Mouse (Mus musculus): ENCODE data around the gene Tbx15. TPM values are rescaled to one million over a fixed set of nuclear protein-coding genes. Genes with fewer than 3 reads are reported as not detected.
A peak's percentile ranks its signal among the peaks of the same experiment; 100 is the strongest.

Tbx15 gene
- polyA plus RNA-seq, 1 experiment from 2014 or later: 7.1 TPM

DNA sequence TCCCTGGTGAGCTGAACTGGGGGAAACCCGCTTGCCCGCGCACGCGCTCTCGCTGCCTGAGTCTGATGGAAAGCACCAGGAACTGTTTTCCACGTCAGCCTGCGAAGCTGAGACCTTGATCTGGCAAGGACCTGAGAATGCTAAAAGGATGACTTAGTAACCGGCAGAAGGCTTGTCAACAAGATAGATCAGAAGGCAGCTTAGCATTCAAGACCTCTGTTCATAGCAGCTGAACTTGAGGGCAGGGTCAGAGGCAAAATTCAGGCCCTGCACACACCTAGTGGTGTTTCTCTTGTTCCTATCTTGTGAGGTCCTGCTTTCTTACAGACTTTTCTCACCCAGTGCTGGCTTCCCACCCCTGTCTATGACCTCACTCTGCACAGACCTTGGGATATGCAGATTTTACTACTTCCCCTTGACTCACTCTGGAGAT is 23.3 kb downstream of the Tbx15 start:
- ATAC-seq (replicated peaks; ENCODE audit: insufficient number of reproducible peaks, low FRiP score, low TSS enrichment, low read depth): no peak
- no peaks in the 10 kb centered on the region for H3K4me1 ChIP-seq (ENCODE audit: control insufficient read depth, insufficient read depth, low read length)
- H3K27ac ChIP-seq (replicated peaks; ENCODE audit: low read depth, low read length): no peak overlapping the region
- H3K27me3 ChIP-seq (ENCODE audit: control insufficient read depth, insufficient read depth, low read length): peaks cover 20% of the 10 kb centered on the region
- no peaks in the 10 kb centered on the region for H3K9me3 ChIP-seq (replicated peaks; ENCODE audit: control insufficient read depth, low read length)
- no peak overlapping the region for H3K9ac ChIP-seq (replicated peaks; ENCODE audit: low read length)
- no peak for DNase-seq (ENCODE audit: low spot score)
- H3K4me3 ChIP-seq (ENCODE audit: low read depth, low read length): no peak overlapping the region
- no peak overlapping the region for H3K4me2 ChIP-seq (ENCODE audit: low read depth, low read length)
- 13% methylated on average over 9 of the region's 9 CpGs for WGBS
- H3K36me3 ChIP-seq (replicated peaks; ENCODE audit: control insufficient read depth, insufficient read depth, low read depth, low read length): no peaks in the 10 kb centered on the region

DNA sequence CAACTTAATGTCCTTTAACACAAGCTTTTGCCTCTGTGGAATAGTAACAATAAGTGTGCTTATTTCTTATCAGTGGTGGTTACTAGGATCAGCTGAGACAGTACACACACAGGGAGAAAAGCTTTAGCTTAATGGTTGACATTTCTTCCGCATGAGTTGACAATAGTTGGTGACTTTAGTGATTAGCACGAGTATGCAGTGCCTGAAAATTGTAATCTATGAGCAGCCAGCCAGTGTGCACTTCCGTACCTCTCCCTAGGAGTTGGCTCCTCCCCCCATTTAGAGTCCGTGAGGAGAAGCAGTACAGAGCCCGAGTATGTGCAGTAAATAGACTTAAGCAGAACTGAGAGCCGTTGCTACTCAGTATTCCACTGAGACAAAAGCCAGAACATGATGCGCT is 24.5 kb downstream of the Tbx15 start:
- DNase-seq (ENCODE audit: low spot score) (no peak), ATAC-seq (replicated peaks; ENCODE audit: insufficient number of reproducible peaks, low FRiP score, low TSS enrichment, low read depth) (no peak)
- H3K9ac ChIP-seq (replicated peaks; ENCODE audit: low read length): no peak overlapping the region
- H3K4me1 ChIP-seq (ENCODE audit: control insufficient read depth, insufficient read depth, low read length): no peaks in the 10 kb centered on the region
- H3K9me3 ChIP-seq (replicated peaks; ENCODE audit: control insufficient read depth, low read length): no peaks in the 10 kb centered on the region
- no peaks in the 10 kb centered on the region for H3K36me3 ChIP-seq (replicated peaks; ENCODE audit: control insufficient read depth, insufficient read depth, low read depth, low read length)
- H3K27me3 ChIP-seq (ENCODE audit: control insufficient read depth, insufficient read depth, low read length): peaks cover 17% of the 10 kb centered on the region
- WGBS: 23% methylated on average over 7 of the region's 7 CpGs
- H3K4me2 ChIP-seq (ENCODE audit: low read depth, low read length): no peak overlapping the region
- no peak overlapping the region for H3K4me3 ChIP-seq (ENCODE audit: low read depth, low read length)
- no peak overlapping the region for H3K27ac ChIP-seq (replicated peaks; ENCODE audit: low read depth, low read length)

DNA sequence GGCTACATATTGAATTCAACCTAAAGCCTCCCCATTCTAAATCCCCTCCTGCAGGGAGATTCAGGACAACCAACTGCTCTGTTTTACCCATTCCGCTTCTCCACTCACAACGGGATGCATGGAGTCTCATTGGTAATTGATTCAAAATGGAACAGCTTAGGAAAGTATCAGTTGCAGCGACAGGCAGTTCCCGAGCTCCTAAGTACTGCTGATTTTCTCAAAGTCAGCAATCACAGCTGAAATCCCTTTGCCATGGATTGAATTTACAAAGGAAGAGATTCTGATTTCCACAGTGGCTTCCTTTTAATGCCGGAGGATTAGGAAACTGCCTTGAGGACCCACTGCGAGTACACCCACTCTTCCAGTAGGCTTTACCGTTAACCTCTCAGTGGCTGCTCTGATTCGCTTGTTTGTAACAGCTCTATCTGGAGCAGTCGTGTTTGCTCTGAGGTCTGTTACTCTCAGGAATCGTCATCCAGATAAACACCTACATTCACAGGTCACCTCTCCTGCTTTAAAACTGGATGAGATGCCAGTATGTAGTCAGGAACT is 26.6 kb downstream of the Tbx15 start:
- WGBS: 32% methylated on average over 10 of the region's 10 CpGs
- Histone ChIP-seq H3K4me3 (ENCODE audit: low read depth, low read length) (no peak overlapping the region), H3K4me2 (ENCODE audit: low read depth, low read length) (no peak overlapping the region), H3K9ac (replicated peaks; ENCODE audit: low read length) (no peak overlapping the region), H3K36me3 (replicated peaks; ENCODE audit: control insufficient read depth, insufficient read depth, low read depth, low read length) (no peaks in the 10 kb centered on the region), H3K27me3 (ENCODE audit: control insufficient read depth, insufficient read depth, low read length) (peaks cover 12% of the 10 kb centered on the region), H3K27ac (replicated peaks; ENCODE audit: low read depth, low read length) (no peak overlapping the region), H3K9me3 (replicated peaks; ENCODE audit: control insufficient read depth, low read length) (no peaks in the 10 kb centered on the region), H3K4me1 (ENCODE audit: control insufficient read depth, insufficient read depth, low read length) (no peaks in the 10 kb centered on the region)
- ATAC-seq (replicated peaks; ENCODE audit: insufficient number of reproducible peaks, low FRiP score, low TSS enrichment, low read depth) (0 out of 2 replicates have a peak, but pooled peaks have one; percentile 43), DNase-seq (ENCODE audit: low spot score) (peak; percentile 55)

DNA sequence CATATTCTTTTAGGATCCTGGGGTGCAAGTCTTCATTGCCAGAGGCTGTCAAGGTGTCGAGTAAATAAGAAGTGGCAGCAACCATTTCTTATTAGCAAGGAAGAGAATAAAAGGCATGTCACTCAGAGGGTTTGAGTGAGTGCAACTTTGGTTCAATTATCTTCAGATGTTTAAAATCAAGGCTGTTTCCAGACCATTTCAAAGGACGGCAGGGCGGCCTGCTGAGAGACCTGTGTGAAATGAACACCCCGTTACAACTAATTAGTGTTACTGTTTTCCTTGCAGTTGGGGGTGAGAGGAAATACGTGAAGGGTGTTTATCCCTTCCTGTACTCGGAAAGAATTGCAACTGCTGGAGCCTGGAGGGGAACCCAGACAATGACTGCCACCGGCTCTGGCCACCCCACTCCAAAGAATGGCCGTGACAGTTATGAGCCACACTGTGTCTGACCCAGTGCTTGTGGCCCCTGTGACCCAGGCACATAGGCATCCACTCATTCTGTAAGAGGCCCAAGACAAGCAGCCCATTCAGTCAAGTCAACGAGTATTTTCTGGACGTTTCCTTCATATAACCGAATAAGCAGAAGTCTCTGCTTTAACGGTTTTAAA is 37.9 kb downstream of the Tbx15 start:
- no peaks in the 10 kb centered on the region for H3K9me3 ChIP-seq (replicated peaks; ENCODE audit: control insufficient read depth, low read length)
- H3K4me3 ChIP-seq (ENCODE audit: low read depth, low read length): no peak overlapping the region
- 29% methylated on average over 12 of the region's 12 CpGs for WGBS
- H3K27me3 ChIP-seq (ENCODE audit: control insufficient read depth, insufficient read depth, low read length): no peaks in the 10 kb centered on the region
- ATAC-seq (replicated peaks; ENCODE audit: insufficient number of reproducible peaks, low FRiP score, low TSS enrichment, low read depth) (peak; percentile 62; the same call in 1 of the 2 replicates), DNase-seq (ENCODE audit: low spot score) (no peak)
- H3K9ac ChIP-seq (replicated peaks; ENCODE audit: low read length): no peak overlapping the region
- H3K27ac ChIP-seq (replicated peaks; ENCODE audit: low read depth, low read length): no peak overlapping the region
- no peak overlapping the region for H3K4me2 ChIP-seq (ENCODE audit: low read depth, low read length)
- no peaks in the 10 kb centered on the region for H3K4me1 ChIP-seq (ENCODE audit: control insufficient read depth, insufficient read depth, low read length)
- no peaks in the 10 kb centered on the region for H3K36me3 ChIP-seq (replicated peaks; ENCODE audit: control insufficient read depth, insufficient read depth, low read depth, low read length)

DNA sequence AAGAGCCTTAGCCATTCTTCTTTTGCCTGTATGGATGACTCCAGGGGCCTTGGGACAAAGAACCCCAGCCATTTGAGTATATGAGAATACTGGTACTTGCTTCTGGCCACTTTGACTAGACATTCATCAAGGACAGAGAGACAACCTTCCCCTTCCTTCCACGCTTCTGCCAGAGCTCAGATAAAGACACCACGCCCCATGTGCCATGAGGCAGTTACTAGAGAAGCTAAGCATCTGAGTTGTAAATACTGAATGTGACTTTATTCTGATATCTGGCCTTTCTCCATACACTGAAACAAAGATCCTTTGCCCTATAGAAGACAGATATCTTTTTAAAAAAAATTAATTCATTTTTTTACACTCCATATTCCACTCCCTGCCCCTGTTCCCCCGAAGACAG is 39.5 kb downstream of the Tbx15 start:
- Histone ChIP-seq H3K4me3 (ENCODE audit: low read depth, low read length) (no peak overlapping the region), H3K9me3 (replicated peaks; ENCODE audit: control insufficient read depth, low read length) (no peaks in the 10 kb centered on the region), H3K9ac (replicated peaks; ENCODE audit: low read length) (no peak overlapping the region), H3K4me2 (ENCODE audit: low read depth, low read length) (no peak overlapping the region), H3K27me3 (ENCODE audit: control insufficient read depth, insufficient read depth, low read length) (no peaks in the 10 kb centered on the region), H3K27ac (replicated peaks; ENCODE audit: low read depth, low read length) (no peak overlapping the region), H3K4me1 (ENCODE audit: control insufficient read depth, insufficient read depth, low read length) (no peaks in the 10 kb centered on the region), H3K36me3 (replicated peaks; ENCODE audit: control insufficient read depth, insufficient read depth, low read depth, low read length) (no peaks in the 10 kb centered on the region)
- WGBS: 89% methylated on average over 3 of the region's 3 CpGs
- ATAC-seq (replicated peaks; ENCODE audit: insufficient number of reproducible peaks, low FRiP score, low TSS enrichment, low read depth) (no peak), DNase-seq (ENCODE audit: low spot score) (no peak)

DNA sequence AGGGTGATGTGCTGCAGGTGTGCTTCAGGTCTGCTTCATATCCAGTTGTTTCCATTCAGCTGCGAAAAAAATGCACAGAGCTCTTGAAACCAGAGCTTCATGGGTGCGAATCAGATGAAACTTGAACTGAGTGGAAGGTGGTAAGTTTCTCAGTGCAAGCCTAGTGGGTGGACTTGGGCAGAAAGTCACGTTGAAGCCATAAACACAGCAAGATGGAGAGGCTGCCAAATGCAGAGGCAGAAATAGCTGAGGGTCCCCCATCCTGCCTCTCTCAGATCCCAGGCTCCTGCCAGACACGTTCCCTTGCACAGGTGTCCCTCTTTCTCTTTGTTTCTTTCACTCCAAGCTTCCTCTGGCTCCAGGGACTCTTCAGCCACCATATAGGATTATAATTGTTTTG is 41.3 kb downstream of the Tbx15 start:
- DNase-seq (ENCODE audit: low spot score) (no peak), ATAC-seq (replicated peaks; ENCODE audit: insufficient number of reproducible peaks, low FRiP score, low TSS enrichment, low read depth) (no peak)
- H3K9me3 ChIP-seq (replicated peaks; ENCODE audit: control insufficient read depth, low read length): no peaks in the 10 kb centered on the region
- no peak overlapping the region for H3K27ac ChIP-seq (replicated peaks; ENCODE audit: low read depth, low read length)
- no peaks in the 10 kb centered on the region for H3K36me3 ChIP-seq (replicated peaks; ENCODE audit: control insufficient read depth, insufficient read depth, low read depth, low read length)
- 70% methylated on average over 4 of the region's 4 CpGs for WGBS
- no peaks in the 10 kb centered on the region for H3K4me1 ChIP-seq (ENCODE audit: control insufficient read depth, insufficient read depth, low read length)
- H3K4me2 ChIP-seq (ENCODE audit: low read depth, low read length): no peak overlapping the region
- H3K27me3 ChIP-seq (ENCODE audit: control insufficient read depth, insufficient read depth, low read length): no peaks in the 10 kb centered on the region
- no peak overlapping the region for H3K9ac ChIP-seq (replicated peaks; ENCODE audit: low read length)
- H3K4me3 ChIP-seq (ENCODE audit: low read depth, low read length): no peak overlapping the region

DNA sequence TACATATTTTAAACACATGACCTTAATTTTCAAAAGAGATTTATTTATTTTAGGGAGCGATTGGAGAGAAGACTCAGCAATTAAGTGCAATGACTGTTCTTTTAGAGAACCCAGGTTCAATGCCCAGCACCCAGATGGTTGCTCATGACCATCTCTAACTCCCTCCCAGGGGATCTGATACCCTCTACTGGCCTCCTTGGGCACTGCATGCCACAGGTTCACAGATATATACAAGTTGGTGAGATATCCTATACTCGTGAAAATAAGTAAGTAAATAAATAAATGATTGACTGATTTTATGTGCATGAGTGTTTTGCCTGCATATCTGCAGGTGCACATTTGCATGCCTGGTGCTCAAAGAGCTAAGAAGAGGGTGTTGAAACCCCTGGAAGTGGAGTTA is 48.1 kb downstream of the Tbx15 start:
- ATAC-seq (replicated peaks; ENCODE audit: insufficient number of reproducible peaks, low FRiP score, low TSS enrichment, low read depth) (no peak), DNase-seq (ENCODE audit: low spot score) (no peak)
- Histone ChIP-seq H3K4me1 (ENCODE audit: control insufficient read depth, insufficient read depth, low read length) (0 out of 2 replicates have a peak, but pooled peaks cover 2% of the 10 kb centered on the region), H3K9ac (replicated peaks; ENCODE audit: low read length) (no peak overlapping the region), H3K4me3 (ENCODE audit: low read depth, low read length) (no peak overlapping the region), H3K27me3 (ENCODE audit: control insufficient read depth, insufficient read depth, low read length) (no peaks in the 10 kb centered on the region), H3K9me3 (replicated peaks; ENCODE audit: control insufficient read depth, low read length) (no peaks in the 10 kb centered on the region), H3K36me3 (replicated peaks; ENCODE audit: control insufficient read depth, insufficient read depth, low read depth, low read length) (no peaks in the 10 kb centered on the region), H3K27ac (replicated peaks; ENCODE audit: low read depth, low read length) (no peak overlapping the region), H3K4me2 (ENCODE audit: low read depth, low read length) (no peak overlapping the region)
- WGBS: 57% methylated on average over 2 of the region's 2 CpGs

DNA sequence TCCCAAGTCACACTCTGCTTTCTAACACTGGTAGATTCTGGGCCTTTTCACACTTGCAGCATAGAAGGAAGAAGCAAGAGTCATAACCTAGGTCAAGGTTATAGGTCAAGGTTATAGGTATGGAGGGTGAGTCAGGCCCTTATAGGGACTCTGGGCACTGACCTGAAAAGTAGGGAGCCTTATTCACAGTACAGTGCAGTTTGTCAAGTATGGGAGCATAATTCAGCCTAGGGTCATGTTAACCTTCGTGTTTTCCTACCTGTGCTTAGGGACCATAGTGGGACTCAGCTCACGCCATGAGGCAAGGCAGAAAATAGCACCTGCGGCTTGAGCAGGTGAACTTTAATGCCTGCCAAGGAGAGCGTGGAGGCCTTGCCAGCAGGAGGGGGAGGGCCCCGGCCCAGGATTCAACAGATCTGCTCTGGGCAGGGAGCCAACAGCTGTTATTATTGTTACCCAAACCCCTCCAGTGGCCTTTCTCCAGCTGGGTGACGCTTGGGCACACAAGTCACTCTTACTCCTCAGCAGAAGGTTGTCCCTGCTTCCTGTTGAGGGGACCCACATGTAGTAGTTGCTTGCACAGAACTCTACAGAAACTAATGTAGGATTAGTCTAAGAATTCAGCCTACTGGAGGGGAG is 50.0 kb downstream of the Tbx15 start:
- Histone ChIP-seq H3K4me1 (ENCODE audit: control insufficient read depth, insufficient read depth, low read length) (0 out of 2 replicates have a peak, but pooled peaks cover 2% of the 10 kb centered on the region), H3K9me3 (replicated peaks; ENCODE audit: control insufficient read depth, low read length) (no peaks in the 10 kb centered on the region), H3K27me3 (ENCODE audit: control insufficient read depth, insufficient read depth, low read length) (no peaks in the 10 kb centered on the region), H3K27ac (replicated peaks; ENCODE audit: low read depth, low read length) (no peak overlapping the region), H3K4me3 (ENCODE audit: low read depth, low read length) (no peak overlapping the region), H3K9ac (replicated peaks; ENCODE audit: low read length) (no peak overlapping the region), H3K36me3 (replicated peaks; ENCODE audit: control insufficient read depth, insufficient read depth, low read depth, low read length) (no peaks in the 10 kb centered on the region), H3K4me2 (ENCODE audit: low read depth, low read length) (no peak overlapping the region)
- ATAC-seq (replicated peaks; ENCODE audit: insufficient number of reproducible peaks, low FRiP score, low TSS enrichment, low read depth): no peak; the same call in 1 of the 2 replicates
- peak; percentile 5 for DNase-seq (ENCODE audit: low spot score)
- WGBS: 46% methylated on average over 6 of the region's 6 CpGs

Measured in embryonic facial prominence, embryonic 11.5 days (tissue).